Mouse (Mus musculus): ENCODE data around the gene Gna13. TPM values are rescaled to one million over a fixed set of nuclear protein-coding genes. Genes with fewer than 3 reads are reported as not detected.
"Not testable (repeated sequence)": the region's sequence is repeated elsewhere in the genome, so short reads cannot be mapped to it uniquely, and the experiment has no call there.

Gna13 gene
- polyA plus RNA-seq, 1 experiment from 2014 or later: 28.3 TPM

- ATAC-seq (ENCODE audit: low read depth): peak; percentile 53
- H3K4me1 ChIP-seq (replicated peaks; ENCODE audit: control insufficient read depth, insufficient read depth, low read length): peaks cover 4% of the 10 kb centered on the region
- H3K36me3 ChIP-seq (ENCODE audit: control insufficient read depth, insufficient read depth, low read length): no peaks in the 10 kb centered on the region
- H3K27ac ChIP-seq (ENCODE audit: low read length): no peak overlapping the region
- H3K4me3 ChIP-seq (ENCODE audit: low read length): peak overlapping the region; percentile 51
- no peak overlapping the region for H3K9ac ChIP-seq (ENCODE audit: low read length)
- H3K4me2 ChIP-seq (ENCODE audit: low read depth, low read length): peak overlapping the region; percentile 70
- 30% methylated on average over 15 of the region's 17 CpGs for WGBS
- H3K27me3 ChIP-seq (ENCODE audit: control insufficient read depth, insufficient read depth, low read depth, low read length): no peaks in the 10 kb centered on the region
- no peaks in the 10 kb centered on the region for H3K9me3 ChIP-seq (ENCODE audit: control insufficient read depth, low read length)
Observed at GRCm38 (mm10) chr11:109330706-109331393, 31.8 kb upstream of the Gna13 start.

DNA sequence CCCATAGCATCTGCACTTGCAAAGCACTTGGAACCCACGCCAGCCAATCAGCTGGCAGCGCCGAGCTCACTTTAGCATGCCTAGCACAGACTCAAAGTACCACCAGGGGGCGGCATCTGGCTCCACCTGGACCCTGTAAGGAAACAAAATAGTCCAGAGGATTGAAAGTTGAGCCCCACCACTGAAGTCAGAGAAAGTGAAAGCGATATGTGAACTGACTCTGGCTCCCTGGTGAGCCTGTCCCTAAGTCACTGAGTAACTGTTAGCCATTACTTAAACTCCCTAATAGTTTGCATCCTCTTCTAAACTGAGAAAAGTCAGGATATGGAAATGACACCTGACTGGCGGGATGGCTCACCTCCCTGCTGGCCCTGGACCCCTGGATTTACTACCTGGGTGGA, 31.2 kb upstream of the Gna13 start:
- Histone ChIP-seq H3K27ac (ENCODE audit: low read length) (peak overlapping the region; percentile 7; the same call in 1 of the 2 replicates), H3K4me3 (ENCODE audit: low read length) (peak overlapping the region; percentile 51), H3K4me1 (replicated peaks; ENCODE audit: control insufficient read depth, insufficient read depth, low read length) (peaks cover 4% of the 10 kb centered on the region), H3K36me3 (ENCODE audit: control insufficient read depth, insufficient read depth, low read length) (no peaks in the 10 kb centered on the region), H3K9me3 (ENCODE audit: control insufficient read depth, low read length) (no peaks in the 10 kb centered on the region), H3K9ac (ENCODE audit: low read length) (peak overlapping the region; percentile 71), H3K4me2 (ENCODE audit: low read depth, low read length) (peak overlapping the region; percentile 70), H3K27me3 (ENCODE audit: control insufficient read depth, insufficient read depth, low read depth, low read length) (no peaks in the 10 kb centered on the region)
- WGBS: 5% methylated on average over 6 of the region's 6 CpGs
- ATAC-seq (ENCODE audit: low read depth): peak; percentile 95

GRCm38 (mm10) chr11:109332722-109333121, 29.9 kb upstream of the Gna13 start:
- Histone ChIP-seq H3K4me3 (ENCODE audit: low read length) (no peak overlapping the region), H3K27ac (ENCODE audit: low read length) (no peak overlapping the region), H3K4me1 (replicated peaks; ENCODE audit: control insufficient read depth, insufficient read depth, low read length) (peaks cover 4% of the 10 kb centered on the region), H3K9ac (ENCODE audit: low read length) (no peak overlapping the region), H3K36me3 (ENCODE audit: control insufficient read depth, insufficient read depth, low read length) (no peaks in the 10 kb centered on the region), H3K27me3 (ENCODE audit: control insufficient read depth, insufficient read depth, low read depth, low read length) (no peaks in the 10 kb centered on the region), H3K4me2 (ENCODE audit: low read depth, low read length) (no peak overlapping the region), H3K9me3 (ENCODE audit: control insufficient read depth, low read length) (no peaks in the 10 kb centered on the region)
- 60% methylated on average over 6 of the region's 6 CpGs for WGBS
- no peak for ATAC-seq (ENCODE audit: low read depth)

- no peaks in the 10 kb centered on the region for H3K27me3 ChIP-seq (ENCODE audit: control insufficient read depth, insufficient read depth, low read depth, low read length)
- H3K9ac ChIP-seq (ENCODE audit: low read length): no peak overlapping the region
- H3K4me1 ChIP-seq (replicated peaks; ENCODE audit: control insufficient read depth, insufficient read depth, low read length): peaks cover 4% of the 10 kb centered on the region
- no peak overlapping the region for H3K4me2 ChIP-seq (ENCODE audit: low read depth, low read length)
- ATAC-seq (ENCODE audit: low read depth): no peak
- H3K36me3 ChIP-seq (ENCODE audit: control insufficient read depth, insufficient read depth, low read length): no peaks in the 10 kb centered on the region
- H3K27ac ChIP-seq (ENCODE audit: low read length): no peak overlapping the region
- H3K4me3 ChIP-seq (ENCODE audit: low read length): no peak overlapping the region
- H3K9me3 ChIP-seq (ENCODE audit: control insufficient read depth, low read length): no peaks in the 10 kb centered on the region
- 89% methylated on average over 4 of the region's 4 CpGs for WGBS
Observed at GRCm38 (mm10) chr11:109334773-109335172, 27.9 kb upstream of the Gna13 start.

- no peak overlapping the region for H3K9ac ChIP-seq (ENCODE audit: low read length)
- WGBS: 60% methylated on average over 6 of the region's 6 CpGs
- H3K4me1 ChIP-seq (replicated peaks; ENCODE audit: control insufficient read depth, insufficient read depth, low read length): peaks cover 4% of the 10 kb centered on the region
- H3K9me3 ChIP-seq (ENCODE audit: control insufficient read depth, low read length): no peaks in the 10 kb centered on the region
- no peaks in the 10 kb centered on the region for H3K36me3 ChIP-seq (ENCODE audit: control insufficient read depth, insufficient read depth, low read length)
- no peaks in the 10 kb centered on the region for H3K27me3 ChIP-seq (ENCODE audit: control insufficient read depth, insufficient read depth, low read depth, low read length)
- H3K4me3 ChIP-seq (ENCODE audit: low read length): no peak overlapping the region
- ATAC-seq (ENCODE audit: low read depth): no peak
- H3K27ac ChIP-seq (ENCODE audit: low read length): no peak overlapping the region
- H3K4me2 ChIP-seq (ENCODE audit: low read depth, low read length): no peak overlapping the region
Observed at GRCm38 (mm10) chr11:109335890-109336289, 26.7 kb upstream of the Gna13 start.

- Histone ChIP-seq H3K4me1 (replicated peaks; ENCODE audit: control insufficient read depth, insufficient read depth, low read length) (peaks cover 9% of the 10 kb centered on the region), H3K27me3 (ENCODE audit: control insufficient read depth, insufficient read depth, low read depth, low read length) (no peaks in the 10 kb centered on the region), H3K4me2 (ENCODE audit: low read depth, low read length) (no peak overlapping the region), H3K36me3 (ENCODE audit: control insufficient read depth, insufficient read depth, low read length) (no peaks in the 10 kb centered on the region), H3K27ac (ENCODE audit: low read length) (no peak overlapping the region), H3K9me3 (ENCODE audit: control insufficient read depth, low read length) (no peaks in the 10 kb centered on the region), H3K4me3 (ENCODE audit: low read length) (no peak overlapping the region), H3K9ac (ENCODE audit: low read length) (no peak overlapping the region)
- WGBS: 93% methylated on average over 8 of the region's 8 CpGs
- no peak for ATAC-seq (ENCODE audit: low read depth)
Observed at GRCm38 (mm10) chr11:109339155-109339938, 23.3 kb upstream of the Gna13 start.

DNA sequence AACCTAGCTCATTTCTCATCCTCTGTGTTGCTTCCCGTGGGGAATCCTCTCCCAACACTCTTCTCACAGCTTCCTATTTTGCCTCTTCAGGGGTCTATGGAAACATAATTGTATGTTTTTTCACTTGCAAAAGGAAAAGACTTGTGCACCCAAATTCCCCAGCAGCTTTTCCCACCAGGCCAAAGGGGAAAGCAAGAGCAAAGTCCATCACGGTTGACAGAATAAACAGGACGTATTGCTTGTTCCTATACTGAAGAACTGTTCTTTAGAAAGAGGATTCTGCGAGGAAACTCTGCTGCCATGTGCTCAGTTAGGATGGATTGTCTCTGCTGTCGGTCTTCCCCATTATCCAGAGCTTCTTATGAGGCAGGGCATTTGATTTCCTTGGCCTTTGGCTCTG, 22.1 kb upstream of the Gna13 start:
- Histone ChIP-seq H3K4me3 (ENCODE audit: low read length) (no peak overlapping the region), H3K27me3 (ENCODE audit: control insufficient read depth, insufficient read depth, low read depth, low read length) (no peaks in the 10 kb centered on the region), H3K9ac (ENCODE audit: low read length) (no peak overlapping the region), H3K9me3 (ENCODE audit: control insufficient read depth, low read length) (no peaks in the 10 kb centered on the region), H3K4me2 (ENCODE audit: low read depth, low read length) (no peak overlapping the region), H3K36me3 (ENCODE audit: control insufficient read depth, insufficient read depth, low read length) (no peaks in the 10 kb centered on the region), H3K27ac (ENCODE audit: low read length) (no peak overlapping the region), H3K4me1 (replicated peaks; ENCODE audit: control insufficient read depth, insufficient read depth, low read length) (peaks cover 16% of the 10 kb centered on the region)
- WGBS: 67% methylated on average over 5 of the region's 5 CpGs
- no peak for ATAC-seq (ENCODE audit: low read depth)

DNA sequence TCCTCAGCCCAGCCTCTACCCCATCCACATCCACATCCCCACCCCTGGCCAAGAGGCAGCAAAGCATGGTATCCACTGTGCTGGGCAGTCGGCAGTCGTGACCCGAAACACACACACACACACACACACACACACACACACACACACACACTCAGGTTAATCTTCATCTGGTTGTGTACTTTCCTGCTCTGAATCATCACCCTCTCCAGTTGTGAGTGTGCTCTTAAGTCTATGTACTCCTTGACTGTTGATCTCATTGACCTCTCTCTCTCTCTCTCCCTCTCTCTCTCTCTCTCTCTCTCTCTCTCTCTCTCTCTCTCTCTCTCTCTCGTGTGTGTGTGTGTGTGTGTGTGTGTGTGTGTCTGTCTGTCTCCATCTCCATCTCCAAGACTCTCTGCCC, 20.0 kb upstream of the Gna13 start:
- H3K9ac ChIP-seq (ENCODE audit: low read length); ATAC-seq (ENCODE audit: low read depth); H3K9me3 ChIP-seq (ENCODE audit: control insufficient read depth, low read length); H3K36me3 ChIP-seq (ENCODE audit: control insufficient read depth, insufficient read depth, low read length); H3K4me2 ChIP-seq (ENCODE audit: low read depth, low read length); H3K4me3 ChIP-seq (ENCODE audit: low read length); H3K27me3 ChIP-seq (ENCODE audit: control insufficient read depth, insufficient read depth, low read depth, low read length); H3K27ac ChIP-seq (ENCODE audit: low read length): not testable (repeated sequence)
- H3K4me1 ChIP-seq (replicated peaks; ENCODE audit: control insufficient read depth, insufficient read depth, low read length): peaks cover 31% of the 10 kb centered on the region
- WGBS: 75% methylated on average over 3 of the region's 4 CpGs

DNA sequence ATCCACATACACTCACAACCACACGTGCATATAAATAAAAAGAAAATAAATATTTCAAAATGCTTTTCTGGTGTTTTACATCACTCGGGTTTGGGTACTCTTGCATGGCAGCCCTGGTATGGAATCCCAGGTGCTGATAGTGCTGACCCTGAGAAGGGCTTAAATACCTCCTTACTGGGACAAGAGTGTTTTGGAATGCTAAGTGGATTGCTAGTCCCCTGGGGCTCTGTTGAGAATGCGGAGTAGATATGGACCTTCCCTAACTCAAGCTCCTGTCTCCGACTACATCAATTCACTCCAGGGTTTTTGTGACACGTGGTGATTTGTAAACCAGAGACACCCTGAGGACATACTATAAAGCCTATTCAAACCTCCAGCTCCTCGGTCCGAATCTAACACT, 19.1 kb upstream of the Gna13 start:
- Histone ChIP-seq H3K27ac (ENCODE audit: low read length) (peak overlapping the region; percentile 87), H3K4me3 (ENCODE audit: low read length) (0 out of 2 replicates have a peak overlapping the region, but pooled peaks have one; percentile 4), H3K4me2 (ENCODE audit: low read depth, low read length) (peak overlapping the region; percentile 36), H3K4me1 (replicated peaks; ENCODE audit: control insufficient read depth, insufficient read depth, low read length) (peaks cover 40% of the 10 kb centered on the region), H3K36me3 (ENCODE audit: control insufficient read depth, insufficient read depth, low read length) (no peaks in the 10 kb centered on the region), H3K9me3 (ENCODE audit: control insufficient read depth, low read length) (no peaks in the 10 kb centered on the region), H3K9ac (ENCODE audit: low read length) (peak overlapping the region; percentile 37; the same call in 1 of the 2 replicates), H3K27me3 (ENCODE audit: control insufficient read depth, insufficient read depth, low read depth, low read length) (no peaks in the 10 kb centered on the region)
- peak; percentile 23; the same call in 1 of the 2 replicates for ATAC-seq (ENCODE audit: low read depth)
- WGBS: 35% methylated on average over 7 of the region's 7 CpGs
